Mouse (Mus musculus) thymus, postnatal 0 days (tissue): Measurements from ENCODE around the gene Myo1e. TPM values are rescaled to one million over a fixed set of nuclear protein-coding genes. Genes with fewer than 3 reads are reported as not detected.
A peak's percentile ranks its signal among the peaks of the same experiment; 100 is the strongest.
"Not testable (repeated sequence)": the region's sequence is repeated elsewhere in the genome, so short reads cannot be mapped to it uniquely, and the experiment has no call there.

Experiments used
- DNase-seq: peaks from one replicate; pipeline ENCODE4 v3.0.0-alpha.2; 2015; ENCODE audit warnings: low spot score
- polyA plus RNA-seq: library from polyadenylated mRNA; unstranded; fragments of >200 nt; fragmentation: Nextera tagmentation; extraction: Ambion mirVana; gene quantifications from 2 replicates; pipeline ENCODE4 v1.2.1, GENCODE M21; 2015

Gene Myo1e
- polyA plus RNA-seq, 1 experiment from 2014 or later: 5.5 TPM

DNA sequence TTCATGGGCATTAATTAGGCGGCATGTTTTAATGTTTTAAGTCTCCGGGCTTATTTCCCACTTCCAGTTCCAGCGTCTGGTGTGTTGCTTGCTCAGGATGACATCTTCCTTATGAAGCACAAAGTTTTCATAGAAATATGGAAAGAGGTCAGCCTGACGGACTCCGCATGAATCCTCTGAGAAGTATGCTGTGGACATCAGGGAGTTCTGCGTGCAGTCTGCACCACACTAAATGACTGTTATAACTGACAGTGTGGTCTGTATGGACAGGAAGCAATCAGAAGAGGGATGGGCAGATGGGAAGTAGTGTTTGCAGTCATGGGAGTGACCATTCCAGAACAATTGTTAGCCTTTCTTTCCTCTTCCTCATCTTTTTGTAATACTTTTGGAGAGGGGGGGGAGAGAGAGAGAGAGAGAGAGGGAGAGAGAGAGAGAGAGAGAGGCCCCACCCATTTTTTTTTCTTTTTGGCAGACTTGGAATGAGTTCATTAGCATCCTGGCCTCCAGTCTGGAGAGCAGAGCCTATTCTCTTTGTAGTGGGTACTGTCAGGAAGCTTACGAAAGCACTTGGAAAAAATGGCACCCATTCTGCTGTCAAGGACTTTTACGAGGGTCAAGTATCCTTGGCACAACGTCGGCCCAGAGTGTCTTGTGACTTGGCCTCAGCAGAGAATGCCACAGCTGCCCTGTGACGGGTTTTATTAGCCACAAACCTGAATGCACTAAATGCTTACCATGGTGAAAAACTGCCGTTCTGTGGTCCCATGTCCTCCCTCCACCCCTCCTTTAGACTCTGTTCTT is 42.9 kb downstream of the Myo1e start:
- no peak for DNase-seq

DNA sequence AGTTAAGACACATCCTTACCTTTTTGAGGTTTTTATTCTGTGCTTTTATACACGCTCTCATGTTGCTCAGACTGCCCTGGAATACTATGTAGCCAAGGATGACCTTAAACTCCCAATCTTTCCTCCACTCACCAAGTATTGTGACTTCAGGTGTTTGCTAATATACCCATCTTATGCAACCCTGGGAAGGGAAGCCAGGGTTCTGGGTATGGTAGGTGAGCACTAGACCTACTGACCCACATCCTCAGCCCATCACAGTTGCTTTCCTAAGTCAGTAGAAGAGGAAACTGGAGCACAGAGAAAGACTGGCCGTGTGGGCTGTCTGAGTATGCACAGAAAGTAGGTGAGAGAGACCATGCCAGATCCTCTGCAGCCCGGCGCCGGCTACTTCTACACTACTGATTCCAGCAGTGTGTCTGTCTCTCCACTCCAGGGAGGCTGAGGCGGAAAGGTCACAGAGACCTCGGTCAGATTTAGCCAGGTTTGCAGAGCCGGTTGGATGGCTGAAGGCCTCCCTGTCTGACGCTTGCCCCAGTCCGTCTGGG is 44.4 kb downstream of the Myo1e start:
- no peak for DNase-seq

DNA sequence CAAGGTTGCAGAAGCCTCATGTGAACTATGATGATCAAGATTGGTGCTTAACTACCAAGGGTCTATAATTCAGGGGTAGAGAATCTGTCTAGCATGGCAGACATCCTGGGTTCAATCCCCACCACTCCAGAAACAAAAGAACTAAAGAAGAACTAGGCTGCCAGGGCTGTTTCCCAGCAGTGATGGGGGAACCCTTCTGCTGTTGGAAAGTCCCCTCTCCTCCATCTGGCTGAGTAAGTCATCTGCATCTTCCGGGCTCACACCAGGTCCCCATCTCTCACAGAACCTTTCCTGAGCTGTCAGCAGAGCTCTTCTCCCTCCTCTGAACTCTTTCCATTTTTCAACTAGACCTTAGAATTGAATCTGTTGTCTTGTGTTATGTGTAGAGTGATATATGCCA is 45.9 kb downstream of the Myo1e start:
- DNase-seq: no peak

DNA sequence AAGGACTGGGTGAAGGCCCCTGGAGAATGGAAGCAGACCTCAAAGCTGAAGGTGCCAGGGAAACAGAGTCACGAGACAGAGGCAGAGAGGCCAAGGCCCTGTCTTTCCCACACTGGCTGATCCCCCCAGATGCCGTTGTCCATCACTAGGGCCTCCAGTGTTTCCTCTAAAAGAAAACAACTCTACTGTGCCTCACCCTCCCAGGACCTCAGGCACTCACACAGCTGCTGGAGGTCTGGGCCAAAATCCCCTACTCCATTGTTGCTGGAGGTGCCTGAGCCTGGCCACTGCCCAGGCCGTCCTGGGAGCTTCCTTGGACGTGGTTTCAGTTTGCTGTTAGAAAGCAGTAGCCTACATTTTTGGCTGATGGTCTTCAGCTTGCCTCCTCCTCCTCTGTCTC is 47.9 kb downstream of the Myo1e start:
- DNase-seq: no peak

DNA sequence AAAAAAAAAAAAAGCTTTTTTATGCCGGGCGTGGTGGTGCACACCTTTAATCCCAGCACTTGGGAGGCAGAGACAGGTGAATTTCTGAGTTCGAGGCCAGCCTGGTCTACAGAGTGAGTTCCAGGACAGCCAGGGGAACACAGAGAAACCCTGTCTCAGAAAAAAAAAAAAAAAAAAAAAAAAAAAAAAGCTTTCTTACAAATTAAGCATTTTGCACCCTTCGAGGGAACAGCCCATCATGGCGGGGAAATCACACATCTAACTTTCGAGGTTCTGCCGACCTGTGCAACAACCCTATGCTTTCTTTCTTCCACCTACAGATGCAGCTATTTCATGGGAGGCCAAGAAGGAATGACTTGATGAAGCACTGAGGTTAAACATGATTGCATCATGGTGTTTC is 48.9 kb downstream of the Myo1e start:
- DNase-seq: not testable (repeated sequence)

DNA sequence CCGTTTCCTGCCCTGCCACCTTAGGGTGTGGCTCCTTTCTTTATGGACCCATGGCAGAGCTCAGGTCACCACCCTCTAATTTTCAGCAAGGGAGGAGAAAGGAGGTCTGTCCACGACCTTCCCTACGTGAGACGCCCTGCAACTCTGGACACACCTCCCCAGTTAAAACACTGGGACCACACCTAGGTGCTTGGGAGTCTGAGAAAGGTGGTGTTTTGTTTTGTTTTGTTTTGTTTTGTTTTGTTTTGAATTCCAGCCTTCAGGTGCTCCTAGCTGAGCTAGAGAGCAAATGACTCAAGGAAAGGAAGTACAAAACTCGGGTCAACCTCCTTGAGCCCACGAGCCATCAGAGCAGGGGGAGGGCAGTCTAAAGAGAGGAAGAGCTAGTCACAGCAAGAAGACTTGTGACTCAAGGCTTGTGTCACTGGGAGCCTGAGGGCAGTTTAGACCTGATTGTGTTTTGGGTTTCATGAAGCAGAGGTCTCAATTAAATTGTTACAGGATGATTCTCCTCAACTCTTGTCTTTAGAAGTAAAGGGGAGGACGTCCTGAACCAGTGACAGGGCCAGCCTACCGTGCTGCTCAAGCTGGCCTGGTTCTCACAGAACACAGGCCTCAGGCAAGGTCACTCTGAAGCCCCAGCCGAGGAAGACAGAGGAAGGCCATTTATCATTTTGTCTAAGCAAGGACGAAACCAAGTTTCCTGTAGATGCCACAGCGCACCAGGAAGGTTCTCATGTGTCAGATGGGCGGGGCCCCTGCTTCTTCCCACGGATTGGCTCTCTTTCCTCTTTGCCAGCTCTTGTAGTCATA is 50.3 kb downstream of the Myo1e start:
- peak; percentile 15 for DNase-seq

DNA sequence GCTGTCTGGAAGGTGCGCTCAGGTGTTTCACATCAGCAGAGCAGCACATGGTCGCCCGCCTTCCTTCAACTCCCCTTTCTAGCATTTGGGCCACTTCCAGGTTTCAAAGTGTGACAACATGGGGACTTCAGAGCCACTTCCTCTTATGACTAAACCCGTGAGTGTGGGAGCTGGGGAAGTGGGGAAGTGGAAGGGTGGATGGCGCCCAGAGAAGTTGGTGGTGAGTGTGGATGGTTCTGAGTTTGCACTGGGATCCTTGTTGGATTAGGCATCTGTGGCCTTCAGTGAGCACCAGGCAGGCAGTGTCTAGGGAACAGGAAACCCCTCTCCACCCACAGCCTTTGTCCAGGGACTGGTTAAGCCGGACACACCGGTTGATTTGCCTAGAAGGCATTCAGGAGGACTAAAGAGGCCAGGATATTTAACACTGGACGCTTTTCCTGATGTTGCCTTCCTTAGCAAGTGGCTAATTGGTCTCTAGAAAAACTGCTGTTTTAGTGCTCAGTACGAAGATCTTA is 53.2 kb downstream of the Myo1e start:
- DNase-seq: no peak

DNA sequence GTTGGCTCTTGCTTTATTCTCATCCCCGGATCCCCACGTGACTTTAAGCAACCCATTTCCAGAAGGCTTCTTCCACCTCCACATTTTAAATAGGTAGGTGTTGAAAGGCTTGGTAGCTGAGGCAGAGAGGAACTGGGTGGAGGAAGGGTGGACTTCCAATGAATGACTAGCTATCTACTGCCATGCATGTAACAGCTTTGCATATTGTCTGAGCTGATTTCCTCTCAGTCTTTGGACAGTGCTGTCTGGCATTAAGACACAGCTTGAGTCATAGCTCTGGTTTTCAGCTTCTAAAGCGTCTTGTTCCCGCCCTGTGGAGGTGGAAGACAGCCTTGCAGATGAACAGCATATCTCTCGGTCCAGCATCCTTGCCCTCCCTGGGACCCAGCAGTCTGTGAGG is 54.5 kb downstream of the Myo1e start:
- no peak for DNase-seq

DNA sequence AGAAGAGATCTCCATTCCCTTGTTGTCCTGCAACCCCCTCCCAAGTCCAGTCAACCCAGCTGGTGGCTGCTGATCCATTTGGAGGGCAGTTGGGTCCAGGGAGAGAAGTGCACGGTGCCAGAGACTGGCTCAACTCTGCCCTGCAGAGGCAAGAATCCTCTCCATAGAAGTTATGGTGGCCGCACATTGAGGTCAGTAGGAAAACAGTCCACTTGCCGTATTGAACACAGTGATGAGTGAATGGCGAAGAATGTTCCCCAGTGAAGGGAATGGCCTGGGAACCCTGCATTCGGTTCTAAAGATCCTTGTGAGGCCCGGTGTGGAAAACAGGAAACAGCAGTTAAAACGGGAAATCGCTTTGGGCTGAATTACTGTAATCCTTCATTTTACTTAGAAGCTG is 56.0 kb downstream of the Myo1e start:
- no peak for DNase-seq

DNA sequence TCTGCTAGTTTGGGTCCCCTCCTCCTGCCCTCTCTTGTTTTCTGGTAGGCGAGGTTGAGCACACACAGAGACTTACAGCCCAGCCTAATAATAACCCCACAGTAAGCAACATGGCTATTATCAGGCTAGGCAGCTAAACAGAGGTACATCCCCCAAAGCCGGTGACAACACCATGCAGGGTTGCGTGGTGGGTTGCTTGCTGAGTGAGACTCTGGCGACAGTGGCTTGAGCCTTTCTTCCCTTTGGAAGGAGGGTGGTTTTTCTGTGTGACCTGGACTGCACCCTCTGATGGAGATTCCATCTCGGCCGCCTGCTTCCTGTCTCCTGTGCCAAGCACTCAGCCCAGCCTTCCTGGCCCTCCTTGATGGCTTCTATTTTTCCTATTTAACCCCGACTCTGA is 56.6 kb downstream of the Myo1e start:
- no peak for DNase-seq

DNA sequence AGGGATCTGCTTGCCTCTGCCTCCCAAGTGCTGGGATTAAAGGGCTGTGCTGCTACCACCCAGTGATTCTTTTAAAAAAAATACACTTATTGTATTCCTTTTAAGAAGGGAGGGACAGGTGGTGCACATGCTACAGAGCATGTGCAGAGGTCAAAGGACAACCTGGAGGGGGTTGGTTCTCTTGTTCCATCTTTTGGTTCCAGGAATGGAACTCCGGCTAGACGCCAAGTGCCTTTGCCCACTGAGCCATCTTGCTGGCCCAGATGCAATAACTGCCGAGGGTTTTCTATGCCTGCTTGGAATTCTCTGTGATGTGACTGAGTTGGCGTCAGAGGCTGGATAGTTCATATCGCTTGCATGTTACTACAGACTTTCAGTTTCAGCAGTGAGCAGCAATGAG is 58.4 kb downstream of the Myo1e start:
- DNase-seq: no peak

DNA sequence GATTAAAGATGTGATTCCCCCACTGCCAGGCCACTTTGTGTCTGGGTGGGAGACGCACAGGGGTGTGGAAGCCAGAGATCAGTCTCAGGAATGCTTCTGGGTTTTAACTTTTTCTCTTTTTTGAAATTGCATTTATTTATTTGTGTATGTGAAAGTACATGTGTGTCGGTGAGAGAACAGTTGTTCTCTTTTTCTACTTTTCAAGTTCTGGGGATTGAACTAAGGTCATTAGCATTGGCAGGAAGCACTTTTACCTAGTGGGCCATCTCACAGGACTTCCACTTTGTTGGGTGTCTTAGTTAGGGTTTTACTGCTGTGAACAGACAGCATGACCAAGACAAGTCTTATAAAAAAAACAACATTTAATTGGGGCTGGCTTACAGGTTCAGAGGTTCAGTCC is 59.0 kb downstream of the Myo1e start:
- DNase-seq: no peak

DNA sequence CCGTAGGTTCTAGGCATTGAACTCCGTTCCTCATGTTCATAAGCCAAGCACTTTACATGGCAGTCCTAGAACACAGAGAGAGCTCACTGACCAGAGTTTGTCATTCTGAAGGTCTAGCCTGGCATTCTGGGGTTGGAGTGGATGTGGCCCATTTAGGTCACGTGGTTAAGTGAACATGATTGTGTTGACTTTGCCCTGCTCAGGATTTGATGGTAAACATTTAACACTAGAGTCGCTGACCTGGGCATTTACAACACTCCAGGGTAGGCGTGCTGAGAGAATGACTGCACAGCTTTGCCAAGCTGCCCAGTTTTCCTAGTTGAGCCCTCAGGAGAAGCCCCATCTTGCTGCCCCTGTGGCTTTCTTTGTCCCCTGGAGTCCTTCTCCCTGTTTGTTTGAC is 60.0 kb downstream of the Myo1e start:
- DNase-seq: no peak

DNA sequence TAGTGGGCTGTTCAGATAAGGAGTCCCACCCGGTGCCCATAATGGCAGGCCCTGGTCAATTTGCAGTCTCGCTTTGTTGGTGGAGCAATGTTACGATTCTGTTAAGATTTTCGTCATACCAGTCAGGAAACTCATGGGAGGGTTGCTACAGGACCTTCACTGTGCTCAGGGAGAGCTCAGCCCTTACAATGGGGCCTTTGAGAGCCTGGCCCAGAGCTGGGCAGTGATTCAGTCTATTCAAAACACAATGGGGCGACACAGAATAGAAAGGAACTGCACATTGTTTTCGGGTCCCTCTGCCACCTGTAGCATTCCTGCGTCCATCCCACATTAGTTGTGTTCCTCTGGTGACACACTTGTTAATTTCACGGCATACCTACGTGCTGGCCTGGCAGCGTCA is 62.2 kb downstream of the Myo1e start:
- no peak for DNase-seq

DNA sequence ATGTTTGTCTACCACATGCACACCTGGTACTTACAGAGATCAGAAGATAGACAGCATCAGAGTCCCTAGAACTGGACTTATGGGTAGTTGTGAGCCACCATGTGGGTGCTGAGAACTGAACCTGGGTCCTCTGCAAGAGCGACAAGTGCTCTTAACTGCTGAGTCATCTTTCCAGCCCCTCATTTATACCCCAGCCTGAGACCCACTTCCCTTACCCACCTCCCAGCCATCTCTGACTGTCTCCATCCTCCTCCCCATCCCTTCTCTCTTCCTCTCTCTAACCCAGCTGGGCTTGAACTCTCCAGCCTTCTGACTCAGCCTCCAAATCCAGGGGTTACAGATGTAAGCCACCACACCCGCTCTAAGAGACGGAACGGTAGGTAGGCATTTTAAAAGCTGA is 63.3 kb downstream of the Myo1e start:
- no peak for DNase-seq

DNA sequence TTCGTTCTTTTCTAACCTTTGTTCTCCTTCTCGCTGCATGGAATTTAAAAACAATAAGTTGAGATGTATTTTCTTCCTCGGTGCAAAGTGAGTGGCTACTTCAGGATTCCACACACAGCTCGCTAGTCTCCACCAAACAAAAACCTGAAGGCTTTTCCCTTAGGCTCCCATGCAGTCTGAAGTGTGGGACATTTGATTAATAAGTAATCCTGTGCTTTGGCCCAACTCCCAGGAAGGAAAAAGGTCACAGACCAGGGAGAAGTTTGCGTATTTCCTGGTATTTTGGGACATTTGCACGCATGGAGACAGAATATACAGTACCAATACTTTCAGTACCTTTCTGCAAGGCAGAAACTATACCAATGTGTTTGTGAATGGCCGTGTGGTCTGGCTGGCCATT is 64.0 kb downstream of the Myo1e start:
- no peak for DNase-seq

DNA sequence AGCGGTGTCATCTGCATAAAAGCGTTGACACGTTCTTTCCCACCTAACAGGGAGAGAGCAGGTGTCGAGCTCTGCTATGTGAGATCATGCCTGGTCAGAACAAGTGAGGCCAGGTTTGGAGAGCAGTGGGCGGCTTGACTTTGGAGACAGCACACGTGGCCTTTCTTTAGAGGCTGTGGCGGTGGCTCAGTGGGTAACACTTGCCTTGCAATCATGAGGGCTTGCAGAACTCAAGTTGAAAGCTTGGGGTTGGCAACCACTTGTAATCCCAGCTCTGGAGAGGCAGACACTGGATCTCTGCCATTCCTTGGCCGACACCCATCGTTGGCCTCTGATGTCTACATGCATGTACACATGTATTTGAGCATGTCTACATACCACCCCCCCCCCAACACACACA is 64.5 kb downstream of the Myo1e start:
- no peak for DNase-seq

DNA sequence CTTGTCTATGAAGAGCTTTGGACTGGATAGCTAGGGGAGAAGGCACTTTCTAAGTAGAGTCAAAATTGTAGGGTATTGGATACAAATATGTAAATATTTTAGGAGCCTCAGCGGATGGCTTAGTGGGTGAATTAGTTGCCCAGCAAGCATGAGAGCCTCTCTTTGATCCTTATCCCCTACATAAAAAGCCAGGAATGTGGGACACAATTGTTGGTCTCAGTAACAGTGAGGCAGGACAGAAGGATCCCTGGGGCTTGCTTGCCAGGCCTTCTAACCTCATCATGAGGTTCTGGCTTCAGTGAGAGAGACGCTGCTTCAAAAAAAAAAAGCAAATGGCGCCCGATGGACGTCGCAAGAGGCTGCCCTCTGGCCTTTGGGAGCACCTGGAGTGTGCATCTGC is 66.9 kb downstream of the Myo1e start:
- DNase-seq: no peak

DNA sequence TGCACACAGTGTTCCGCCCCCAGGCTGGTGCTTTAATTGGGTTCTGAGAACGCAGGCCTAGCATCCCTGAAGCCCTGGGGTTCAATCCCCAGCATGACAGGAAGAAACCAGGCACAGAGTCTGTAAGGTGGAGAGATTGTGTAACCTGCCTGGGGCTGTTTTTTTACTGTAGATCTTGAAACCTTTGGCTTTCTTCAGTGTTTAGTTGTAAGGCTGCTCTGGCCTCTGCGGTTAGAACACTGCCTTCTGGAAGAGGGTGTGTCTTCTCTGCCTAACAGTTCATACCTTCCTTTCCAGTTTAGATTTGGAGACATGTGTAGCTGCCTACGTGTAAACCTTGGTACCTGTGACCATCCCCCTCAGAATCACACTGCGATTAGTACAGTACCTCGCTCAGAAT is 67.3 kb downstream of the Myo1e start:
- no peak for DNase-seq

DNA sequence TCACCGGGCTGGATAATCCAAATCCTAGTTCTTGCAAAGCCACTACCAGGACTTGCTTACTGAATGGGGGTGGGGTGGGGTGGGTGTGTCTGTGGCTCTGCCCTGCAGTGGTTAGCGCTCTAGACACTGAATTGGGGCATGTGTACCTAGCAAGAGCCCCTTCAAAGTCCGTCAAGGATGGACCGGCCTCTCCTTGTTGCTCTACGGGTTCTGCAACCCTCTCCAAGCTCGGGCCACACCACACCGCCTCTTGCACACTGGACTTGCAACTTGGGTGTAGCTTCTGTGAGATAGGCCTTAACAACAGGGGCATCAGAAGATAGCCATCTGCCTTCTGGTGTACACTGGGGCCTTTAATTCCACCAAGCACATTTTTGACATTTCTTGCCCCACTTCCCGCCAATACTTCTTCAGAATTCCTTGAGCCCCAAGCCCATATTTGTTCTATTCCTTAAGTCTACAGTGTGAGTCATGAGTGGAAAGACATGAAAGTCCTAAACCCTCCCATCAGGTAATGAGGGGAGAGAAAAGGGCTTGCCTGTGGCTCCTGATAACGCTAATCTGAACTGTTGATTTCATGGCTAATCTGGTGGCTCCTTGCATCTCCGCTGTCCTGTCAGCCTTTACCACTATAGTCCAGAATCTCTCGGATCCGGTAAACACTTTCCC is 67.9 kb downstream of the Myo1e start:
- no peak for DNase-seq

DNA sequence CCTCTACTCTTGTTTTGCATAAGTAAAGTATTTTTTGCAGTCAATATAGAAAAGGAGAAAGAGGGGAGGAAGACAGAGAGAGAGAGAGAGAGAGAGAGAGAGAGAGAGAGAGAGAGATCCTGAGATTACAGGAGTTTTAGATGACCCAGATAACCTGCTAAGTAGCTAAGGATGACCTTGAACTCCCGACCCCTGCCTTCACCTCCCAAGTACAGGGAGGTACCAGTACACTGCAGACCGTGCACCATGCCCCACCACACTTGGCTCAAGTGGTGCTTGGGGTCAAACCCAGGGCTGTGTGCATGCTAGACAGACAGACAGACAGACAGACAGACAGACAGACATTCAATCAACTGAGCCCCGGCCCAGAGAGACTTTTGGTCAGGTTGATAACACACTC is 69.9 kb downstream of the Myo1e start:
- no peak for DNase-seq

DNA sequence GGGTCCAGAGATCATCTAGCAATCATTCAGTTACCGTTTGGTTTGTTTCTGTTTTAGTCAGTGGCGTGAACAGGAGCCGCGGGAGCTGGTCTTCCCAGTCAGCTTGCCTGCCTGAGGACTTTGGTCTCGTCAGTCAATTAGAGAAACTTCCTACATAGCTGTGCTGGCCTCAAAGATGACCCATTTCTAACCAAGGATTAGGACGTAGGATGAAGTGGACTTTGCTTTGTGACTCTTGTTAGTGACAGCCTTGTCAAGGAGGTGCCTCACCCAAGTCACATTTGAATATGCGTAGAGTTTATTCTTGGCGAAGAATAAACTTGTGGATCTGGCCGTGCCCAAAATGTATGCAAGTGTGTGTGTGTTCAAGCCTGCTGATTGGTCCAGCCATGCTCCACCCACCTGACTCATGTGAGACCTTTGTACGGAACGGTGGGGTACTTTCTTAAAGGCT is 70.4 kb downstream of the Myo1e start:
- no peak for DNase-seq
